Mouse (Mus musculus): ENCODE results near the gene Gm9958.

DNA sequence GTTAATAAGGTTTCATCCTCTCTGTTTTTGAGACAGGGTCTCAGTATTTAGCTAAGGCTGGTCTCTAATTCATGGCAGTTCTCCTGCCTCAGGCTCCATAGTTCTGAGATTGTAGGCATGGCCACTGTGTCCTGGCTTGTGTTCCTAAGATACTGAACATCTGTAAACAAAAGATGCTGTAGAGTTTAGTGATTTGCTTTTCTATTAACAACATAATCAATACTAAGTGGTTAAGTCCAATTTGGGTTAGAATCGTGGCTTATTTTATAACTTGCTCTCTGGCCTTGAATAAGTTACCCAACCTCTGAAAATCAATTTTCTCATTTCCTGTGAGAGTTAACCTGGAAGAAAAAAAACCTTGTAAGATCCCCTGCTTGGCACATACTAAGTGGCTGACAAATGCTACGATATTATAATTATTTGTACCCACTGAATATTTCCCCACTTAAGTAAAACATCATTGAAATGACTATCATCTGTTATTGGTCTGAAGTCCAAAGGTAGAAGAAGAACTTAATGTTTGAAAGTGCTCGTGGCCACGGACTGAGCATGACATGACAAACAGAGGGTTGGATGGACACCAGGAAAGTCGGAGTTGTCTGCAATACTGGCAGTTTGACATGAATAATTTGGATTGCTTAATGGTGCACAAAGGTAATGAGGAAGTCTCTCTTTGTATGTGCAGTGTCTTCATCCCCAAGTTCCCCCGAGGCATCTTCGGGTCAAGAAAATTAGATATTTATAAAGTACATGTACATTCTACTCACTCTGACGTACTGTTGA is 47.3 kb downstream of the Gm9958 start:
- TF ChIP-seq ZNF384 (IDR thresholded peaks at IDR 0.05; ENCODE audit: low read depth, low read length): no peak
- no peak for TF ChIP-seq ZC3H11A (IDR thresholded peaks at IDR 0.05; ENCODE audit: borderline replicate concordance, low read depth, low read length)
- no peak for TF ChIP-seq MAFK (IDR thresholded peaks at IDR 0.05; ENCODE audit: insufficient read depth, low read depth, low read length)
- TF ChIP-seq HCFC1 (IDR thresholded peaks at IDR 0.05; ENCODE audit: borderline replicate concordance, insufficient read depth, low read length): no peak

Data from ES-E14 (cell line).